Mouse (Mus musculus) heart, embryonic 13.5 days (tissue): Measurements from ENCODE around the gene Gpr15. TPM values are rescaled to one million over a fixed set of nuclear protein-coding genes. Genes with fewer than 3 reads are reported as not detected.
A peak's percentile ranks its signal among the peaks of the same experiment; 100 is the strongest.

Source experiments
- ATAC-seq: fragments of 200-750 bp; cut with Nextera tagmentation; 2 replicates; pipeline ENCODE4 v1.8.0; 2017; ENCODE audit warnings: moderate TSS enrichment; ENCODE audit not compliant: insufficient number of reproducible peaks, low FRiP score, low TSS enrichment; ENCODE audit errors: extremely low read depth
- H3K27ac ChIP-seq: fragments of 300-500 bp; sonication (generic); replicated peaks from 2 replicates; pipeline ENCODE4 v1.5.1; 2015; ENCODE audit warnings: moderate library complexity, mild to moderate bottlenecking, inconsistent platforms
- H3K27me3 ChIP-seq: fragments of 300-500 bp; sonication (generic); replicated peaks from 2 replicates; pipeline ENCODE4 v1.6.1; 2015; ENCODE audit warnings: mild to moderate bottlenecking, inconsistent platforms
- H3K36me3 ChIP-seq: fragments of 300-500 bp; sonication (generic); 2 replicates; pipeline ENCODE4 v1.6.1; 2015; ENCODE audit warnings: mild to moderate bottlenecking, inconsistent platforms
- H3K4me1 ChIP-seq: fragments of 300-500 bp; sonication (generic); 2 replicates; pipeline ENCODE4 v1.6.1; 2015; ENCODE audit warnings: inconsistent platforms
- H3K4me2 ChIP-seq: fragments of 300-500 bp; sonication (generic); 2 replicates; pipeline ENCODE4 v1.6.1; 2015; ENCODE audit warnings: inconsistent platforms, mild to moderate bottlenecking, moderate library complexity
- H3K4me3 ChIP-seq: fragments of 300-500 bp; sonication (generic); 2 replicates; pipeline ENCODE4 v1.5.1; 2015; ENCODE audit warnings: moderate library complexity, mild to moderate bottlenecking, inconsistent platforms
- H3K9ac ChIP-seq: fragments of 300-500 bp; sonication (generic); 2 replicates; pipeline ENCODE4 v1.6.1; 2015; ENCODE audit warnings: inconsistent platforms, mild to moderate bottlenecking, moderate library complexity
- H3K9me3 ChIP-seq: fragments of 300-500 bp; sonication (generic); 2 replicates; pipeline ENCODE4 v1.6.1; 2016; ENCODE audit warnings: inconsistent platforms
- WGBS: fragments of 180-500 bp; shearing (Covaris S2); methylation state at CpG from one replicate; pipeline ENCODE4 v1.1.7; 2015; ENCODE audit warnings: mixed read lengths; 5-methylcytosine and 5-hydroxymethylcytosine counted together
- polyA plus RNA-seq: library from polyadenylated mRNA; unstranded; fragments of >200 nt; fragmentation: Nextera tagmentation; extraction: Ambion mirVana; gene quantifications from 2 replicates; pipeline ENCODE4 v1.2.1, GENCODE M21; 2015

Gpr15 gene
- polyA plus RNA-seq: not detected in 2 replicates

DNA sequence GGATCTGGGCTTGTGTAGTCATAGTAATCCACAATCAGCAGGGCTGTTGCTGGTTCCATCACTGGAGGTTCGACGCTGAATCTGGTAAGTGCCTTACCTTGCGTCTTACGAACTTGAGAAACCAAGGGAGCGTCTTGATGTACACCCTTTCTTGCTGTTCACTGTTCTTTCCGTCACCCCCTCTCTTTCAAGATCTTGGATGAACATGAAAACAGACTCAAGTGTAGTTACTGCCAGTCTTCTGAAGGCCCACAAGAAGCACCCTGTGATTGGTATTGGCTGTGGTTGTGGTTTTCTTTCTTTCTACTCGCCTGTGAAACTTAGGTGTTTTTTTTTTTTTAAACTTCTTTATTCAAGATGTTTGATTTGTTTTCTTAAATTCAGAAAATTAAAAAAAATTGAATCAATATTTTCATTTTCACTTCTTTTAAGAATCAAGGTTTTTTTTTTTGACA lies at the start of gene Gpr15:
Gene Gpr15 (minus strand): TSS at position 405 of the 455 bp plus-strand sequence.
- no peak within 1 kb of the TSS for H3K4me3 ChIP-seq
- ATAC-seq: no peak
- no peaks in the 10 kb centered on the region for H3K36me3 ChIP-seq
- no peaks in the 10 kb centered on the region for H3K4me1 ChIP-seq
- H3K27ac ChIP-seq: no peak within 1 kb of the TSS
- no peak within 1 kb of the TSS for H3K9ac ChIP-seq
- H3K27me3 ChIP-seq: no peaks in the 10 kb centered on the region
- no peaks in the 10 kb centered on the region for H3K9me3 ChIP-seq
- WGBS: 87% methylated on average over 7 of the region's 7 CpGs
- no peak within 1 kb of the TSS for H3K4me2 ChIP-seq

DNA sequence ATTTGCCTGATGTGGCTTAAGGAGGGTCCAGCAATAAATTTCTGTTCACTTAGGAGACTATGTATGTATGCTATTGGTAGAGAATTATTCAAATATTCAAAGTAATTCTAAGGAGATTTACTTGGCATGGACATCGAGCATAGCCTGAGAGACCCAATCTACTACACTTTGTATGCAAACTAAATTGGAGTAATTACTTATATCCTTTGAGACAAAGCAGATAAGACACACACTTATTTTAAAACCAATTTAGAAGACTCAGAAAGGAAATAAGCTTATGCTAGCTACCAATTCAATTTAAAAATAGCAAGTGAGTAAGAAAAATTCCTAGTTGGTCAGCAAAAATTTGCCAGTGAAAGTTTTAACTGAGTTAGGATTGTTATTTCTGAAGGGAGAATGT lies 44.2 kb upstream of the Gpr15 start, which contains the start of gene Olfr172:
Gene Olfr172 (minus strand): TSS at position 101 of the 400 bp plus-strand sequence.
- ATAC-seq: no peak
- no peaks in the 10 kb centered on the region for H3K36me3 ChIP-seq
- H3K9me3 ChIP-seq: 0 out of 2 replicates have a peak, but pooled peaks cover 4% of the 10 kb centered on the region
- H3K4me1 ChIP-seq: no peaks in the 10 kb centered on the region
- H3K27ac ChIP-seq: no peak within 1 kb of the TSS
- no peak within 1 kb of the TSS for H3K9ac ChIP-seq
- no peaks in the 10 kb centered on the region for H3K27me3 ChIP-seq
- no peak within 1 kb of the TSS for H3K4me2 ChIP-seq
- WGBS: 63% methylated on average over 1 of the region's 1 CpGs
- H3K4me3 ChIP-seq: no peak within 1 kb of the TSS

DNA sequence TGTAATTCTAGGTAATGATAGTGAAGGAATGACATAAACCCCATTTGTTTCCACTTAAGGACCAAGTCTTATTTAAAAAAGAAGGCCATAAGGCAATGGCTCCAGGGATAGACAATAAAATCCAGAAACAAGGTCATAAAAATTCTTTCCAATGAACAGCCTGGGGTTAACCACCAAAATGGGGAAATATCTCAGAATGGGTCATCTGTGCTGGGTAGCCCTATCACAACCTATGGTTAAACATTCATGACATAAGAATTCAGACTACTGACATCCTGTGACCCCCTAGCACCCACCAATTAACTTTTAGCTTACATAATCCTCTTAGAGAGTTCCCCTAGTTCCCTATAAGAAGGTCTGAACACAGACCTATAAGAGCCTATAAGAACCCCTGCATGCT lies 37.3 kb upstream of the Gpr15 start:
- no peak overlapping the region for H3K4me2 ChIP-seq
- H3K36me3 ChIP-seq: no peaks in the 10 kb centered on the region
- H3K27me3 ChIP-seq: no peaks in the 10 kb centered on the region
- H3K4me3 ChIP-seq: no peak overlapping the region
- no peak overlapping the region for H3K9ac ChIP-seq
- no peaks in the 10 kb centered on the region for H3K9me3 ChIP-seq
- no peak for ATAC-seq
- no peak overlapping the region for H3K27ac ChIP-seq
- H3K4me1 ChIP-seq: no peaks in the 10 kb centered on the region

DNA sequence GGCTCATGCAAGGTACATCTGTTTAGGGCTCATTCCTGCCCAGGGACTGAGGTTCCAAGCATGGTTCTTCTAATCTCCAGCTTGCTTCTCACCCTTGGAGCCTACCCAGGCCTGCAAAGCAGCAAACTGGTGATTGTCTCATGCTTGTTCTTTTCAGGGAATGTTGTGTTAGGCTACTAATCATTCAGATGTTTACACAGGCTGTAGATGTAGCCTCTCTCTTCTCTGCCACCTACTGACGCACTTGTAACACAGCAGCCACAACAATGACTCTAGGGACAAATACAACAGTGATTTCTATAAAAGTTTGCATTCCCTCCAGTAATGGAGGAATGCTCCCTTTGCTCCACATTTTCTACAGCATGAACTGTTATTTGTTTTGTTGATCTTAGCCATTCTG lies 32.4 kb upstream of the Gpr15 start:
- H3K36me3 ChIP-seq: no peaks in the 10 kb centered on the region
- WGBS: 30% methylated on average over 1 of the region's 1 CpGs

DNA sequence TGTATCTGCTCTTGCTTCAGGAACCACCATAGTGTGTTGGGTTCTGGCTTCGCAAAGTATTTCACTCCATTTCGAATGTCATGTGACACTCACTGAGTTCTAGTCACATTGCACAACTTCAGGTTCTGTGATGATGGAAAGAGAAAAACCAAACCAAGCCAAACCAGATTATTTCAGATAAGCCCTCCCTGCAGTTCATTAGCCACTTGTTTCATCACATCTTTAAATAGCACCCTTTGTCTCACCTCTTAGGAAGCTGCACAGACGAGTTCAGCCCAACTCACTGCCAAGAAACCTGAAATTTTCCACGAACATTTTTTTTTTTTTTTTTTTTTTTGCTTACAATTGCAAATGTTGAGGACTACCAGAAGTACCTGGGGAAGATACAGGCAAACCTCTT lies 27.8 kb upstream of the Gpr15 start:
- peak overlapping the region; percentile 25 for H3K4me2 ChIP-seq
- H3K27me3 ChIP-seq: no peaks in the 10 kb centered on the region
- ATAC-seq: no peak
- no peaks in the 10 kb centered on the region for H3K36me3 ChIP-seq
- no peak overlapping the region for H3K9ac ChIP-seq
- no peaks in the 10 kb centered on the region for H3K9me3 ChIP-seq
- H3K4me3 ChIP-seq: no peak overlapping the region
- peaks cover 16% of the 10 kb centered on the region; the same call in 1 of the 2 replicates for H3K4me1 ChIP-seq
- 26% methylated on average over 4 of the region's 4 CpGs for WGBS
- 0 out of 2 replicates have a peak overlapping the region, but pooled peaks have one; percentile 26 for H3K27ac ChIP-seq

More for the DNA sequence above, 32.4 kb upstream of the Gpr15 start:
- H3K27me3 ChIP-seq: no peaks in the 10 kb centered on the region
- no peaks in the 10 kb centered on the region for H3K9me3 ChIP-seq
- H3K4me2 ChIP-seq: no peak overlapping the region
- H3K4me1 ChIP-seq: peaks cover 12% of the 10 kb centered on the region; the same call in 1 of the 2 replicates
- H3K9ac ChIP-seq: no peak overlapping the region
- ATAC-seq: no peak
- H3K27ac ChIP-seq: no peak overlapping the region
- no peak overlapping the region for H3K4me3 ChIP-seq

DNA sequence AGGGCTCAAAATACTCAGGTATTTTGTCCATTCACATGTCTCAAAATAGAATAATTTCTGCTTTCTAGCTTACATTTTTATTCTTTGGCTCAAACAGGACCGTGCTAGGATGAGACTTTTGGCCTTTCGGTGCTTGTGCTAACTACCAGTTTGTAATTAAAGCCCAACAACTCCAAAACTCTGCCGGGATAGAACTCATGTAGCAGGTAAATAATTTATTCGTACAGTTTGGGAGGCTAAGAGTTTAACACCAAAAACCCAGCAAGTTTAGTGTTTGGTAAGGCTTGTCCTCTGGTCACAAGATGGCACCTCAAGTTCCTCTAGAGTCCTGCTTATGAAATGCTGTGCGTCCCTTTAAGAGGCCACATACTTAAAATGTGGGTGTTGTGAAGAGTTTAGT lies 21.9 kb upstream of the Gpr15 start:
- Histone ChIP-seq H3K4me3 (no peak overlapping the region), H3K9me3 (no peaks in the 10 kb centered on the region), H3K36me3 (peaks cover 7% of the 10 kb centered on the region), H3K27me3 (no peaks in the 10 kb centered on the region), H3K27ac (no peak overlapping the region), H3K4me1 (no peaks in the 10 kb centered on the region), H3K9ac (no peak overlapping the region), H3K4me2 (no peak overlapping the region)
- no peak for ATAC-seq
- 86% methylated on average over 5 of the region's 5 CpGs for WGBS

DNA sequence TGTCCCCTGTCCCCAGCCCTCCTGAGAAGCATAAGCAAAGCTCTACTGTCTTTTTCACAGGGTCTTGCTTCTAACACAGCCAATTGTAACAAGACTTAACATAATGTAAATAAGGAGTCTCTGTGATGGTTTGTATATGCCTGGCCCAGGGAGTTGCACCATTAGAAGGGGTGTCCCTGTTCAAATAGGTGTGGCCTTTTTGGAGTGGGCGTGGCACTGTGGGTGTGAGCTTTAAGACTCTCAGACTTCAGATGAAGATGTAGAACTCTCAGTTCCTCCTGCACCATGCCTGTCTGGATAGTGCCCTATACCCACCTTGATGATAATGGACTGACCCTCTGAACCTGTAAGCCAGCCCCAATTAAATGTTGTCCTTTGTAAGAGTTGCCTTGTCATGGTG lies 19.9 kb upstream of the Gpr15 start:
- WGBS: 94% methylated on average over 1 of the region's 1 CpGs
- peaks cover 24% of the 10 kb centered on the region for H3K36me3 ChIP-seq
- H3K4me3 ChIP-seq: no peak overlapping the region
- no peak overlapping the region for H3K9ac ChIP-seq
- no peak for ATAC-seq
- no peaks in the 10 kb centered on the region for H3K4me1 ChIP-seq
- no peaks in the 10 kb centered on the region for H3K9me3 ChIP-seq
- H3K27ac ChIP-seq: no peak overlapping the region
- no peaks in the 10 kb centered on the region for H3K27me3 ChIP-seq
- no peak overlapping the region for H3K4me2 ChIP-seq

DNA sequence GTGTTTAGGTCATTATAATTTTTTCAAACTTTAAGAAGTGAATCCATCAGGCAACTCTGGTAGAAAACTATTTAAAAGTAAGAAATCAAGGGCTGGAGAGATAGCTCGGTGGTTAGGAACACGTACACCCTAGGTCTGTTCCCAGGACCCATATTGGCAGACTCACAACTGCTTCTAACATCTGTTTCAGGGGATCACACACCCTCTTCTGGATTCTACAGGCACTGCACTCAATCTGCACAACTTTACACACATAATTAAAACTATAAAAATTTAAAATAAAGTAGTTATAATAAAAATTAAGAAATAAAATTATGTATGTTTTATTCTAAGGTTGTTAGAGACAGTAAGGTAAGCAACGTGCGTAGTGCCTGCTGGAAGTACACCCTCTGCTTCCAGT lies 19.3 kb upstream of the Gpr15 start:
- no peak overlapping the region for H3K4me2 ChIP-seq
- no peaks in the 10 kb centered on the region for H3K4me1 ChIP-seq
- no peak overlapping the region for H3K9ac ChIP-seq
- H3K9me3 ChIP-seq: no peaks in the 10 kb centered on the region
- 80% methylated on average over 4 of the region's 4 CpGs for WGBS
- no peak overlapping the region for H3K4me3 ChIP-seq
- H3K36me3 ChIP-seq: peaks cover 30% of the 10 kb centered on the region
- no peak for ATAC-seq
- no peaks in the 10 kb centered on the region for H3K27me3 ChIP-seq
- no peak overlapping the region for H3K27ac ChIP-seq

DNA sequence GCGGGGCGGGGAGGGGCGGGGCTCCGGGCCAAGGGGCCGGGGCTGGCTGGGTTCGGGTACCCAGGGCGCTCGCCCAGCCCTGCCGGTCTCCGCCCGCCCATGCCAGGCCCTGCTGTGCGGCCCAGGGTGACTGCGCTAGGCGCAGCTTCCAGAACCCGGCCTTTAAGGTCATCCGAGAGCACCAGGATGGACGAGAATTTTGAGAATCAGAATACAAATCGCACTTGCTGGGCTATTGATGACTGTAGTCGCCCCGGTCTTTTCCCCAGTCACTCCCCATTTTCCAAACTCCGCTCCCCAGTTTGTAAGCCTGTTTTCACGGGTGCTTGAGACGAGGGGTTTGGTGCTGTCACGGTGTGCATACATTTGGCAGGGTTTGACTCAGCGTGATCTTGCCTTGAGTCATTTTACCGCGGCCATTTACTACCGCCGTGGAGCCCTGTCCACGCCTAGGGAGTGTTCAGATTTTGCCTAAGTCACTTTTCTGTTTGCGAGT lies 9.4 kb upstream of the Gpr15 start:
- peak overlapping the region; percentile 86 for H3K27ac ChIP-seq
- peak; percentile 90 for ATAC-seq
- H3K4me3 ChIP-seq: peak overlapping the region; percentile 71
- peaks cover 37% of the 10 kb centered on the region for H3K36me3 ChIP-seq
- peak overlapping the region; percentile 88 for H3K9ac ChIP-seq
- H3K27me3 ChIP-seq: no peaks in the 10 kb centered on the region
- no peaks in the 10 kb centered on the region for H3K9me3 ChIP-seq
- H3K4me1 ChIP-seq: peaks cover 11% of the 10 kb centered on the region
- H3K4me2 ChIP-seq: peak overlapping the region; percentile 82
- 1% methylated on average over 29 of the region's 31 CpGs for WGBS

DNA sequence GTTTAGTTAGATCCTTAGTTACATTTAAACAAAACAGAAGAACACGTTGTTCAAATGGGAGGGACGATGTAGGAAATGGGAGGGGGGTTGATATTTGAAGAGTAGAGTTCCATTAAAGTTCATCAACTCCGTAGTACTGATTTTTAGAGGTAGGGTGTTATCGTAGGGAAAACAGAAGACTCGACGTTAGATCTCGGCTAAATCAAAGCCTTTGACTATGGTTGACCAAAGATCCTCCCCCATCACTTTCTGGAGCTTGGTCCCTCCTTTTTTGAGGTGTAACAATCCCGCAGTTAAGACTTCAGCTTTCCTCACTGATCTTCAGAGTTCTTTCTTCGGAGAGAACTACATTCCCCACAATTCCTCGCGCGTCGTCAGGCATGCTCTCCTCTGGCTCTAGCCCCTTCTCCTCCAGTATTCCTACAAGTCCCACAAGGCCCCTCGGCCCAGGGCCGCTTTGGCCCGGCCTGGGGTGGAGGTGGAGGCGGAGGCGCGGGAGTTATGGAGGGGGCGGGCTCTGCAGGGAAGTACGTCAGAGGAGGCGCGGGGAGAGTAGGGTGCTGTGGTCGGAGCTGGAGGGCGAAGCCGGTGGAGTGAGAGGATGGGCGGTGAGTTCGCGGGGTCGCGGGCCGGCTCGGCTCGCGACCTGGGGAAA lies 8.7 kb upstream of the Gpr15 start, which contains the start of gene Cldnd1:
Gene Cldnd1 (plus strand): TSS at position 434 of the 655 bp plus-strand sequence.
- Histone ChIP-seq H3K27me3 (no peaks in the 10 kb centered on the region), H3K36me3 (peaks cover 31% of the 10 kb centered on the region), H3K9me3 (no peaks in the 10 kb centered on the region), H3K4me2 (peak within 1 kb of the TSS; percentile 82), H3K27ac (peak within 1 kb of the TSS; percentile 86), H3K4me1 (peaks cover 11% of the 10 kb centered on the region), H3K4me3 (peak within 1 kb of the TSS; percentile 71), H3K9ac (peak within 1 kb of the TSS; percentile 88)
- 2% methylated on average over 35 of the region's 35 CpGs for WGBS
- peak; percentile 100 for ATAC-seq

DNA sequence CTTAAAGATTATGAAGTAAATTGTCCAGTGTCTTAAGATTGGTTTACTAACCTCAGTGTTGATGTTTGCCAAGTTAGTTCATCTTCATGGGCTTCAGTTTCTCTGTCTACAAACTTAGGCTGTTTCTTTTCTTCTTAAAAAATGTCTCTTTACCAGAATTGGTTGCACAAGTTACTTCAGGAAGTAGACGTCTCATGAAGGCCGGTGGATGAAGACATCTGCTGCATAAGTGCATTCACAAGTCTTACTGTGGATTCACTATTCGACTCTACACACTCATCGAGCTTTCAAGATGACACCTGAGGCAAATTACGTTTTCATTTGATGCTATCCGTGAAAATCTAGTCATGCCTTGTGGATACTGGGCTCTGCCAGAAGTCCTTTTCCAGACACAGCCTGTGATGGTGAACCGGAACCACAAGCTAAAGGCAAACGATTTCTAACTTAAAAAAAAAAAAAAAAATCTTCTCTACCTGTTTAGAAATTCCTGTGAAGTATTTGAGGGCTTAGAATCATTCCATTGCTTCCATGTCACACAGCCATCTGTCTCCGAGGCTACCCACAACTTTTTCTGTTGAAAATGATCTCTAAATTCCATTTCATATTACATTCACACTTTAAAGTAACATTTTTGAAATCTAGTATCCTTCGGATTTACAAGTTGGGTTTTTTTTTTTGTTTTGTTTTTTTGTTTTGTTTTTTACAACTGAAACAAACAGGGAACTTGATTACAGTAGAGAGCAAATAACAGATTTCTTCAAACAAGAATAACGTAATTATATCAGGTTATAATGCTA lies 8.0 kb upstream of the Gpr15 start:
- Histone ChIP-seq H3K4me2 (peak overlapping the region; percentile 82), H3K4me1 (peaks cover 11% of the 10 kb centered on the region), H3K4me3 (peak overlapping the region; percentile 71), H3K27ac (no peak overlapping the region), H3K27me3 (no peaks in the 10 kb centered on the region), H3K9ac (no peak overlapping the region), H3K36me3 (peaks cover 24% of the 10 kb centered on the region), H3K9me3 (no peaks in the 10 kb centered on the region)
- 71% methylated on average over 11 of the region's 11 CpGs for WGBS
- ATAC-seq: no peak
